Mouse (Mus musculus) hindbrain, embryonic 12.5 days (tissue): ENCODE measurements at regions not wholly inside any gene's neighbourhood (a gene's known extent, or its start where the extent isn't known, plus 50 kb on each side); places are given as distances from the start of the nearest gene placed in this dataset.

Experiments used
- ATAC-seq: fragments of 200-750 bp; cut with Nextera tagmentation; 2 replicates; pipeline ENCODE4 v1.8.0; 2017; ENCODE audit warnings: moderate TSS enrichment; ENCODE audit not compliant: low FRiP score
- H3K27ac ChIP-seq: fragments of 300-500 bp; sonication (generic); 2 replicates; pipeline ENCODE4 v1.5.1; 2016; ENCODE audit warnings: mild to moderate bottlenecking
- H3K27me3 ChIP-seq: fragments of 300-500 bp; sonication (generic); 2 replicates; pipeline ENCODE4 v1.6.1; 2016; ENCODE audit warnings: mild to moderate bottlenecking
- H3K36me3 ChIP-seq: fragments of 300-500 bp; sonication (generic); 2 replicates; pipeline ENCODE4 v1.6.1; 2016; ENCODE audit warnings: mild to moderate bottlenecking
- H3K4me1 ChIP-seq: fragments of 300-500 bp; sonication (generic); 2 replicates; pipeline ENCODE4 v1.6.1; 2016
- H3K4me2 ChIP-seq: fragments of 300-500 bp; sonication (generic); replicated peaks from 2 replicates; pipeline ENCODE4 v1.6.1; 2016; ENCODE audit warnings: mild to moderate bottlenecking
- H3K4me3 ChIP-seq: fragments of 300-500 bp; sonication (generic); 2 replicates; pipeline ENCODE4 v1.5.1; 2016; ENCODE audit warnings: mild to moderate bottlenecking
- H3K9ac ChIP-seq: fragments of 300-500 bp; sonication (generic); 2 replicates; pipeline ENCODE4 v1.6.1; 2016; ENCODE audit warnings: mild to moderate bottlenecking, moderate library complexity
- H3K9me3 ChIP-seq: fragments of 300-500 bp; sonication (generic); replicated peaks from 2 replicates; pipeline ENCODE4 v1.6.1; 2016; ENCODE audit warnings: mild to moderate bottlenecking
- WGBS: fragments of 180-500 bp; shearing (Covaris S2); methylation state at CpG from one replicate; pipeline ENCODE4 v1.1.7; 2016; 5-methylcytosine and 5-hydroxymethylcytosine counted together

DNA sequence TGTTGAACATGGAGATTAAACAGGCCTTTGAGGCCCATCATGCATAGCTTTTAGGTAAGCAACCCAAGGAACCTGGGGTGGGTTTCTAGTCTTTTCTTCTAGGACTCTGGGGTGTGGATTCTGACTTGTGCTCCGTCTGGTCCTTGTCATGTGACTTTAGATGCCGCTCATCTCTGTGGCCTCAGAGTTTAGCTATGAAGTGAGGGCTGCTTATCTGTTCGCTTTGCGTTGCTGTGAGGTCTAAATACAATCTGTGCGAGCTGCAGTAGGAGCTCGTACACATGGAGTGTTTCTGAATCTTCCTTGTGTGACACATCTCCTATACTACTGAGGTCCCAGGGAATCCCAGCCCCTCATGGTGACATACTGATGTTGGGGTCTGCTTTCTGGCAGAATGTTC lies 67.8 kb upstream of the Zfp831 start:
- H3K4me3 ChIP-seq: no peak overlapping the region
- no peak for ATAC-seq
- no peaks in the 10 kb centered on the region for H3K9me3 ChIP-seq
- no peaks in the 10 kb centered on the region for H3K36me3 ChIP-seq
- H3K9ac ChIP-seq: no peak overlapping the region
- WGBS: 95% methylated on average over 6 of the region's 6 CpGs
- H3K27ac ChIP-seq: no peak overlapping the region
- H3K27me3 ChIP-seq: no peaks in the 10 kb centered on the region
- no peak overlapping the region for H3K4me2 ChIP-seq
- no peaks in the 10 kb centered on the region for H3K4me1 ChIP-seq

DNA sequence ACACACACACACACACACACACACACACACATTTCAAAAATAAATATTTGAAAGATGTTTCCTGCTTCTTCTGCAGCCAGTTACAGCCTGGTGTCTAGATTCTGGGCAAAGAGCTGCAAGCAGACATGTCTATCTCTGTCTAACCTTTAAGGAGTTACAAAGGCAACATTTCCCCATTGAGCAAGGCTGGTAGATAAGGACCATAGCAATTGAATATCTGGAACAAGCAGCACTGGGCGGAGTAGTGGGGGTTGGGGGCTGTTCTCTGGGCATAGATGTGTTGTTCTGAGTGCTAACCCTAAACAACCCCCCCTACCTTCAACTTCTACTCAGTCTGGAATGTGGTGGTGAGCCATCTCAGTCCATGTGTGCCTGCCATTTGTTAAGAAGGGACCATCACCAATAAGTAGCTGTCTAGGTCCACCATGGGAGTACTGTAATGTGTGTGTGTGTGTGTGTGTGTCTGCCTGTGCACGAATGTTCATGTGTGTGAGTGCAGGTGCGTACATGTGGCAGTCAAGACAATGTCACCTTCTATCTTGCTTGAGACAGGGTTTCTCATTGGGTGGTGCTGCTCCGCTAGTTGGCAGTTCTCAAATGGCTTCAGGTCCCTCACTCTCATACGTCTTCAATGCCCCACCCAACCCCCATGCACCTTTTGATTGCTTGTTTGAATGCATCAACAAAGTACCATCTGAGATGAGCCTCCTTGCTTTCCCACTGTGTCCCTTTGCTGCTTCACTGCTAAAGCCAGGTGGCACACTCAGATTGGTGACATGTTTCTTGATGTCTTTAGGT lies 62.2 kb upstream of the Zfp831 start:
- Histone ChIP-seq H3K9ac (no peak overlapping the region), H3K9me3 (no peaks in the 10 kb centered on the region), H3K4me1 (no peaks in the 10 kb centered on the region), H3K4me2 (no peak overlapping the region), H3K4me3 (no peak overlapping the region), H3K27me3 (no peaks in the 10 kb centered on the region), H3K27ac (no peak overlapping the region), H3K36me3 (no peaks in the 10 kb centered on the region)
- ATAC-seq: no peak
- 85% methylated on average over 5 of the region's 5 CpGs for WGBS

DNA sequence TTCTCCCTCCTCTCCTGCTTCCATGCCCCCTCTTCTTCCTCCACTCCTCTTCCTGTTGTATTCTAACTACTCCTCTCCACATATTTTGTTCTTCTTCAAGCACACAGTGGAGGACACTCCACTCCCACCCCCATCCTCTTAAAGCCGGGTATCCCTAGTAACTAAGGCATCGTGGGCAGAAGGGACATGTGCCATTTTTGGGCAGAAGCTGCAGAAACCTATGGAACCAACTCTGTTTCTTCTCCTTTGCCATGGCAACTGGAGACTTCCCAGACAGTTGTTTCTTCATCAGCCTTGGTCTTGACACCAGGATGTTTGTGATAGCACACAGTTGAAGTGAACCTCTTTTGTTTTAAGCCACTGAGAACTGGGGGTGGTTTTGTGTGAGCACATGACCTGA lies 59.1 kb upstream of the Zfp831 start:
- 93% methylated on average over 2 of the region's 2 CpGs for WGBS
- Histone ChIP-seq H3K36me3 (no peaks in the 10 kb centered on the region), H3K4me2 (no peak overlapping the region), H3K4me1 (no peaks in the 10 kb centered on the region), H3K27ac (no peak overlapping the region), H3K4me3 (no peak overlapping the region), H3K9me3 (no peaks in the 10 kb centered on the region), H3K9ac (no peak overlapping the region), H3K27me3 (no peaks in the 10 kb centered on the region)
- no peak for ATAC-seq
